Mouse (Mus musculus) ES-E14 (cell line): ENCODE data around the gene Trio.

Experiments
- MAFK ChIP-seq: IDR thresholded peaks from 2 replicates; pipeline ENCODE4 v1.6.1; 2014; ENCODE audit warnings: mild to moderate bottlenecking, low read depth, low read length, inconsistent platforms; ENCODE audit not compliant: insufficient read depth
- ZC3H11A ChIP-seq: IDR thresholded peaks from 2 replicates; pipeline ENCODE4 v1.6.1; 2012; ENCODE audit warnings: low read depth, mild to moderate bottlenecking, inconsistent platforms, low read length, borderline replicate concordance

DNA sequence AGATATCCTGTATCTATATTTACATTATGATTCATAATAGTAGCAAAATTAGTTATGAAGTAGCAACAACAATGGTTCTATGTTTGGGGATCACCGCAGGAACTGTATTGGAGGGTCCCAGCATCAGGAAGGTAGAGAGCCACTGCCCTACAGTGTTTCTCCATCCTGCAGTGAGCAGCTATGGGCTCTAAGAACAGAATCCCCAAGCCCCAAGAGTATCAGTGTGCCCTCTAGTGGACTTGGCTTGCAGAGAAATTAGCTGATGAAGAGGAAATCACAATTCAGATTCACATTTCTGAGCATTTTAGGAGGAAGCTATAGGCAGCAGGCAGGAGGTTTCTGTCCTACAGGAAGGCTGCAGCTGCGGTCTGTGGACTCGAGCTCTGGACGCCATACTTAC, 202.1 kb downstream of the Trio start:
- no peak for TF ChIP-seq ZC3H11A
- TF ChIP-seq MAFK, result no peak
